Mouse (Mus musculus): ENCODE measurements around the gene Zfp971. TPM values are rescaled to one million over a fixed set of nuclear protein-coding genes. Genes with fewer than 3 reads are reported as not detected.

Gene Zfp971
- total and polyA plus RNA-seq, 2 experiments from 2014 or later: 7.1 to 15.0 TPM

Other genes with a start within 250 kb of the Zfp971 start
- gene Gm14325, start 182.9 kb upstream of the Zfp971 start, total RNA-seq (2014; rRNA removed): 82.0 and 120 TPM in 2 replicates
- gene Gm14325, start 182.9 kb upstream of the Zfp971 start, polyA plus RNA-seq (2015; fragmentation: Nextera tagmentation; extraction: Ambion mirVana): 48.3 and 49.8 TPM in 2 replicates
- 1.4 and 3.6 TPM in 2 replicates for gene Gm14327, start 126.2 kb upstream of the Zfp971 start, total RNA-seq (2014; rRNA removed)
- 3.1 and 4.9 TPM in 2 replicates for gene Gm14327, start 126.2 kb upstream of the Zfp971 start, polyA plus RNA-seq (2015; fragmentation: Nextera tagmentation; extraction: Ambion mirVana)
- gene Zfp972, start 97.7 kb upstream of the Zfp971 start, total RNA-seq (2014; rRNA removed): not detected in 2 replicates
- 0.56 TPM in 1 of 2 replicates, not detected in the other for gene Zfp972, start 97.7 kb upstream of the Zfp971 start, polyA plus RNA-seq (2015; fragmentation: Nextera tagmentation; extraction: Ambion mirVana)
- gene Gm14326, start 66.0 kb upstream of the Zfp971 start, total RNA-seq (2014; rRNA removed): 5.0 and 6.9 TPM in 2 replicates
- 21.0 and 24.4 TPM in 2 replicates for gene Gm14326, start 66.0 kb upstream of the Zfp971 start, polyA plus RNA-seq (2015; fragmentation: Nextera tagmentation; extraction: Ambion mirVana)
- gene Zfp931, start 55.2 kb downstream of the Zfp971 start, total RNA-seq (2014; rRNA removed): 12.4 and 13.6 TPM in 2 replicates
- 15.9 and 16.0 TPM in 2 replicates for gene Zfp931, start 55.2 kb downstream of the Zfp971 start, polyA plus RNA-seq (2015; fragmentation: Nextera tagmentation; extraction: Ambion mirVana)
- gene Phactr3, start 95.7 kb downstream of the Zfp971 start, total RNA-seq (2014; rRNA removed): 70.4 and 92.7 TPM in 2 replicates
- gene Phactr3, start 95.7 kb downstream of the Zfp971 start, polyA plus RNA-seq (2015; fragmentation: Nextera tagmentation; extraction: Ambion mirVana): 66.2 and 67.2 TPM in 2 replicates